Mouse (Mus musculus) brain, adult 2 months (tissue): ENCODE measurements at regions not wholly inside any gene's neighbourhood (a gene's known extent, or its start where the extent isn't known, plus 50 kb on each side); places are given as distances from the start of the nearest gene placed in this dataset.

ENCODE experiments used
- DNase-seq: peaks from one replicate; pipeline ENCODE4 v3.0.0; 2011; ENCODE audit warnings: low read depth, low spot score

- DNase-seq = no peak
Observed at GRCm38 (mm10) chr15:96119240-96119639, 168.1 kb upstream of the Arid2 start.

GRCm38 (mm10) chr15:96124397-96124796, 162.9 kb upstream of the Arid2 start:
- DNase-seq = peak; percentile 12

- DNase-seq = no peak
Observed at GRCm38 (mm10) chr15:96129699-96130098, 157.6 kb upstream of the Arid2 start.

- no peak for DNase-seq
Observed at GRCm38 (mm10) chr15:96130531-96130930, 156.8 kb upstream of the Arid2 start.

- DNase-seq = no peak
Observed at GRCm38 (mm10) chr15:96131582-96132091, 155.7 kb upstream of the Arid2 start.

GRCm38 (mm10) chr15:96132636-96133035, 154.7 kb upstream of the Arid2 start:
- DNase-seq = peak; percentile 62

- DNase-seq = no peak
Observed at GRCm38 (mm10) chr15:96135250-96135731, 152.0 kb upstream of the Arid2 start.

- DNase-seq = no peak
Observed at GRCm38 (mm10) chr15:96135816-96136215, 151.5 kb upstream of the Arid2 start.

- DNase-seq = no peak
Observed at GRCm38 (mm10) chr15:96137534-96137933, 149.8 kb upstream of the Arid2 start.

- DNase-seq = no peak
Observed at GRCm38 (mm10) chr15:96137945-96138344, 149.4 kb upstream of the Arid2 start.

GRCm38 (mm10) chr15:96153489-96153888, 133.8 kb upstream of the Arid2 start:
- DNase-seq = no peak

GRCm38 (mm10) chr15:96158321-96158720, 129.0 kb upstream of the Arid2 start:
- DNase-seq = no peak

- DNase-seq = peak; percentile 62
Observed at GRCm38 (mm10) chr15:96164771-96165431, 122.4 kb upstream of the Arid2 start.

GRCm38 (mm10) chr15:96167256-96167655, 120.1 kb upstream of the Arid2 start:
- DNase-seq = no peak

GRCm38 (mm10) chr15:96169726-96170467, 117.4 kb upstream of the Arid2 start:
- no peak for DNase-seq

- DNase-seq = peak; percentile 82
Observed at GRCm38 (mm10) chr15:96170986-96171769, 116.1 kb upstream of the Arid2 start.

GRCm38 (mm10) chr15:96177911-96178310, 109.4 kb upstream of the Arid2 start:
- no peak for DNase-seq

- DNase-seq = peak; percentile 47
Observed at GRCm38 (mm10) chr15:96178374-96179109, 108.8 kb upstream of the Arid2 start.

GRCm38 (mm10) chr15:96179511-96179910, 107.8 kb upstream of the Arid2 start:
- DNase-seq = no peak

GRCm38 (mm10) chr15:96180036-96180435, 107.3 kb upstream of the Arid2 start:
- no peak for DNase-seq

- no peak for DNase-seq
Observed at GRCm38 (mm10) chr15:96180977-96181376, 106.3 kb upstream of the Arid2 start.
